Mouse (Mus musculus) right cerebral cortex, adult 2 months (tissue): ENCODE results near the gene Arf1.
"Not testable (repeated sequence)": the region's sequence is repeated elsewhere in the genome, so short reads cannot be mapped to it uniquely, and the experiment has no call there.

ENCODE experiments used
- DNase-seq, 2 experiments: peaks; one replicate each; pipeline ENCODE4 v3.0.0; 2021 to 2022; ENCODE audit warnings: low spot score in 2 of 2

Arf1 gene

GRCm38 (mm10) chr11:59226787-59227603 is 1.1 kb downstream of the Arf1 start:
- no peak for DNase-seq

- DNase-seq = no peak
Measured at GRCm38 (mm10) chr11:59226251-59226650, 1.8 kb downstream of the Arf1 start.

GRCm38 (mm10) chr11:59225167-59225566 is 2.9 kb downstream of the Arf1 start:
- DNase-seq = no peak

- DNase-seq = no peak
Measured at GRCm38 (mm10) chr11:59224470-59224869, 3.6 kb downstream of the Arf1 start.

GRCm38 (mm10) chr11:59224025-59224424 is 4.0 kb downstream of the Arf1 start:
- DNase-seq = no peak

GRCm38 (mm10) chr11:59222306-59222705 is 5.8 kb downstream of the Arf1 start:
- DNase-seq = no peak

GRCm38 (mm10) chr11:59221604-59222003 is 6.5 kb downstream of the Arf1 start:
- no peak for DNase-seq

GRCm38 (mm10) chr11:59219064-59219463 is 9.0 kb downstream of the Arf1 start:
- DNase-seq = no peak

GRCm38 (mm10) chr11:59218389-59218998 is 9.6 kb downstream of the Arf1 start:
- no peak for DNase-seq

GRCm38 (mm10) chr11:59216955-59217354 is 11.1 kb downstream of the Arf1 start:
- peak in 1 of 2 experiments; percentile 52 for DNase-seq

- no peak for DNase-seq
Measured at GRCm38 (mm10) chr11:59212892-59213494, 15.1 kb downstream of the Arf1 start.

GRCm38 (mm10) chr11:59212320-59212719 is 15.8 kb downstream of the Arf1 start:
- not testable (repeated sequence) for DNase-seq

GRCm38 (mm10) chr11:59211561-59211960 is 16.5 kb downstream of the Arf1 start:
- DNase-seq = not testable (repeated sequence)

- DNase-seq = no peak
Measured at GRCm38 (mm10) chr11:59210020-59210419, 18.1 kb downstream of the Arf1 start.

- no peak for DNase-seq
Measured at GRCm38 (mm10) chr11:59209580-59209979, 18.5 kb downstream of the Arf1 start.

- DNase-seq = peak in 1 of 2 experiments; percentile 63
Measured at GRCm38 (mm10) chr11:59209003-59209441, 19.0 kb downstream of the Arf1 start.

- peak; percentile 94 to 95 for DNase-seq
Measured at GRCm38 (mm10) chr11:59208153-59208831, 19.8 kb downstream of the Arf1 start, which contains the start of gene 2310033P09Rik. TSS of gene 2310033P09Rik (plus strand) at chr11:59208321.

- peak; percentile 95 for DNase-seq
Measured at GRCm38 (mm10) chr11:59202081-59202995, 25.7 kb downstream of the Arf1 start, which contains the start of gene Mrpl55. TSS of gene Mrpl55 (plus strand) at chr11:59202486.

- no peak for DNase-seq
Measured at GRCm38 (mm10) chr11:59201216-59202002, 26.7 kb downstream of the Arf1 start.

GRCm38 (mm10) chr11:59196230-59196629 is 31.8 kb downstream of the Arf1 start:
- no peak for DNase-seq
